Mouse (Mus musculus): Measurements from ENCODE around the gene Tns4. TPM values are rescaled to one million over a fixed set of nuclear protein-coding genes. Genes with fewer than 3 reads are reported as not detected.

The Tns4 gene
- total and polyA plus RNA-seq, 3 experiments, result 0.03 TPM; not detected in 2

DNA sequence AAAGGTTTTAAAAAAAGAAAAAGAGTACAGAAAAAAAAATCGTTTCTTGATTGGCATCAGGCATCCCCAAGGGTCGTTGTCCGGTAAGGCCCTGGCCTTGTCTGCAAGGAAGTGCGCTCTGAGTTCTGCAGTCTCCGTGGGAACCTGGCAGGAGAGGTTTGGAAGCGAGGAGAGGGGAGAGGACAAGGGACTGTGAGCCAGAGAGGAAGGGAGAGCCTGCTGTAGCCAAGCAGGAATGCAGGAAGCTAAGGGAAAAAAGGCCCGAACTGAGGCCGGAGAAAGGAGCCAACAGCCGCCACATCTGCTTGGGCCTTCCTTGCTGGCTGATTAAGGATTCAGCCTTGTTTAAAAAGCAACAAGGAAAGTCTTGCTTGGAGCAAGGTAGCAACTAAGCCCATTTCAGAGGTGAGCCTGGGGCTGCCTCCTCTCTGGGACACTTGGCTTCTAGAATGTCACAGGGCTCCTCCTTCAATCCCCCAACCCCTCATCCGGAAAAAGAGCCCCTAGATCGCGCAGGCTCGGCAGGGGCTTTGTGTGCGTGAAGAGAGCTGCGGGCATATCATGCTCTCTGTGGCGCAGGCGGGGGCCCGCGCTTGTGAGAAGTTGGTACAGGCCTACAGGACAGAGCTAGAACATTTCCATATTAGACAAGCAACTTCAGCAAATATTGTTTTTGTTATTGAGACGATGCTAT, 31.6 kb upstream of the Tns4 start:
- H3K27ac ChIP-seq (ENCODE audit: control insufficient read depth, low read depth, low read length), result no peak overlapping the region
- H3K9me3 ChIP-seq (replicated peaks; ENCODE audit: insufficient read depth, low read length), result no peaks in the 10 kb centered on the region
- no peaks in the 10 kb centered on the region for H3K27me3 ChIP-seq (ENCODE audit: control insufficient read depth in 1 of 2, insufficient read depth in 2 of 2, low read length in 2 of 2)
- no peak overlapping the region for H3K9ac ChIP-seq (ENCODE audit: control insufficient read depth, low read depth, low read length, poor library complexity, severe bottlenecking)
- 0 out of 4 replicates have a peak, but pooled peaks cover 0 to 6% of the 10 kb centered on the region in 2 experiments for H3K4me1 ChIP-seq (ENCODE audit: control insufficient read depth in 1 of 2, insufficient read depth in 2 of 2, low read length in 2 of 2)
- no peak overlapping the region for H3K4me3 ChIP-seq (ENCODE audit: control insufficient read depth in 1 of 2, insufficient read depth in 1 of 2, low read depth in 2 of 2, low read length in 2 of 2)
- TF ChIP-seq ETS1 (IDR thresholded peaks at IDR 0.05; ENCODE audit: low read depth, low read length), result no peak
- TF ChIP-seq GABPA (IDR thresholded peaks at IDR 0.05; ENCODE audit: low read depth, low read length), result no peak
- no peak for TF ChIP-seq MXI1 (IDR thresholded peaks at IDR 0.05; ENCODE audit: low read depth, low read length)
- TF ChIP-seq MAX (IDR thresholded peaks at IDR 0.05; ENCODE audit: low read length), result no peak
- TF ChIP-seq MYB (IDR thresholded peaks at IDR 0.05; ENCODE audit: low read depth, low read length), result no peak
- TF ChIP-seq CHD2 (IDR thresholded peaks at IDR 0.05; ENCODE audit: low read length), result no peak
- no peak for TF ChIP-seq SMC3 (IDR thresholded peaks at IDR 0.05; ENCODE audit: low read depth, low read length)
- TF ChIP-seq TAL1 (IDR thresholded peaks at IDR 0.05; ENCODE audit: low read length), result no peak
- no peak for TF ChIP-seq JUND (IDR thresholded peaks at IDR 0.05; ENCODE audit: low read depth, low read length)
- no peak for TF ChIP-seq KAT2A (conservative IDR thresholded peaks at IDR 0.05; ENCODE audit: low read depth, low read length)
- TF ChIP-seq NRF1 (IDR thresholded peaks at IDR 0.05; ENCODE audit: insufficient read depth, low read depth, low read length, poor library complexity, severe bottlenecking), result no peak
- no peak for TF ChIP-seq USF1 (IDR thresholded peaks at IDR 0.05; ENCODE audit: low read depth, low read length)
- TF ChIP-seq RAD21 (IDR thresholded peaks at IDR 0.05; ENCODE audit: low read depth, low read length), result no peak
- TF ChIP-seq ZMIZ1 (IDR thresholded peaks at IDR 0.05; ENCODE audit: low read depth, low read length), result no peak
- TF ChIP-seq TCF12 (IDR thresholded peaks at IDR 0.05; ENCODE audit: low read depth, low read length), result no peak
- no peaks in the 10 kb centered on the region for H3K79me2 ChIP-seq (ENCODE audit: control insufficient read depth, insufficient read depth, low read length, poor library complexity)
- DNase-seq (ENCODE audit: low read depth, low spot score), result no peak
- no peaks in the 10 kb centered on the region for H3K36me3 ChIP-seq (ENCODE audit: control insufficient read depth in 1 of 2, insufficient read depth in 2 of 2, low read length in 2 of 2)

DNA sequence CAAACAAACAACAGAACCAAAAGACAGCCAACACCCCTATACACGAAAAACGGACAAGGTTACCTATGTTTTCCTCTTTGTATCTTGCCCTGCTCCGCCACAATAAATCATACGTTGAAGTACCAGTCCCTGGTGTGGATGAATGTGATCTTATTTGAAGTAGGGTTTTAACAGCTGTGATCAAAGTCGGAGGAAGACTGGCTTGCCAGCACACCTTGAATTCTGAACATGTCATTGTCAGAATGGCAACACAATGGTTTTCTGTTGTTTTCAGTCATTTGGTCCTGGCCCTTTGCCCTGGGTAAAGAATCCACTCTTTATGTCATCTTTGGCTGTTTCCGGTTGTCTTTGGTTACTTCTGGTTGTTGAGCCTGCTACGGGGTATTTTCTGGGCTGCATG, 29.9 kb upstream of the Tns4 start:
- Histone ChIP-seq H3K27me3 (ENCODE audit: control insufficient read depth in 1 of 2, insufficient read depth in 2 of 2, low read length in 2 of 2) (no peaks in the 10 kb centered on the region), H3K9ac (ENCODE audit: control insufficient read depth, low read depth, low read length, poor library complexity, severe bottlenecking) (no peak overlapping the region), H3K4me3 (ENCODE audit: control insufficient read depth in 1 of 2, insufficient read depth in 1 of 2, low read depth in 2 of 2, low read length in 2 of 2) (no peak overlapping the region), H3K27ac (ENCODE audit: control insufficient read depth, low read depth, low read length) (no peak overlapping the region), H3K36me3 (ENCODE audit: control insufficient read depth in 1 of 2, insufficient read depth in 2 of 2, low read length in 2 of 2) (no peaks in the 10 kb centered on the region), H3K4me1 (ENCODE audit: control insufficient read depth in 1 of 2, insufficient read depth in 2 of 2, low read length in 2 of 2) (no peaks in the 10 kb centered on the region), H3K79me2 (ENCODE audit: control insufficient read depth, insufficient read depth, low read length, poor library complexity) (no peaks in the 10 kb centered on the region), H3K9me3 (replicated peaks; ENCODE audit: insufficient read depth, low read length) (no peaks in the 10 kb centered on the region)
- DNase-seq (ENCODE audit: low read depth, low spot score), result no peak
- no peak for TF ChIP-seq SMC3 (IDR thresholded peaks at IDR 0.05; ENCODE audit: low read depth, low read length)
- TF ChIP-seq UBTF (IDR thresholded peaks at IDR 0.05; ENCODE audit: borderline replicate concordance, insufficient read depth, low read depth, low read length), result no peak
- TF ChIP-seq MYC (IDR thresholded peaks at IDR 0.05; ENCODE audit: low read depth, low read length), result no peak
- no peak for TF ChIP-seq HCFC1 (IDR thresholded peaks at IDR 0.05; ENCODE audit: low read depth, low read length)
- no peak for TF ChIP-seq MYB (IDR thresholded peaks at IDR 0.05; ENCODE audit: low read depth, low read length)
- no peak for TF ChIP-seq CHD2 (IDR thresholded peaks at IDR 0.05; ENCODE audit: low read length)
- no peak for TF ChIP-seq EP300 (IDR thresholded peaks at IDR 0.05; ENCODE audit: low read depth in 1 of 2, low read length in 2 of 2)
- no peak for TF ChIP-seq RAD21 (IDR thresholded peaks at IDR 0.05; ENCODE audit: low read depth, low read length)
- TF ChIP-seq ELF1 (IDR thresholded peaks at IDR 0.05; ENCODE audit: low read depth, low read length), result no peak
- no peak for TF ChIP-seq RCOR1 (IDR thresholded peaks at IDR 0.05; ENCODE audit: low read depth, low read length)
- TF ChIP-seq MEF2A (IDR thresholded peaks at IDR 0.05; ENCODE audit: extremely low read depth, insufficient replicate concordance, low read depth, low read length, poor library complexity, severe bottlenecking), result no peak
- TF ChIP-seq SIN3A (IDR thresholded peaks at IDR 0.05; ENCODE audit: low read length), result no peak
- no peak for TF ChIP-seq NRF1 (IDR thresholded peaks at IDR 0.05; ENCODE audit: insufficient read depth, low read depth, low read length, poor library complexity, severe bottlenecking)
- no peak for TF ChIP-seq USF1 (IDR thresholded peaks at IDR 0.05; ENCODE audit: low read depth, low read length)
